ENCODE assay signal across 15 mouse cellular contexts in the genomic region with DNA sequence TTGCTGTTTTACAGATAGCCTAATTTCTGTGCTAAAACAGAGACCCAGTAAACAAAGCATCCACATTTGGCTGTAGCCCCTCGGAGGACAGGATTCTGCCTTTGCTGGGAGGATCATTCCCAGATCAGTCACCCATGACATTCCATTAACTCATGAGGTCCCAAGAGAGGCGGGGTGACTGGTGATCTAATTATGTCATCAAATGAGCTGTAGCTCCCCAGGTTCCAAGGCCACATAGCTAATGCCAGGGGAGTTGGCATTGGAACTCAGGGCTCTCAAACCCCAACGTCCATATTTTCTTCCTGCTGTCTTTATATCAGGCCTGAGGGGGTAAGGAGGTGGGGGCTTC. TPM values are rescaled to one million over a fixed set of nuclear protein-coding genes. Genes with fewer than 3 reads are reported as not detected.
A peak's percentile ranks its signal among the peaks of the same experiment; 100 is the strongest.
DNase-seq lines count a peak whose midpoint lies in the region; ATAC-seq and TF ChIP-seq lines count a peak whose summit lies in the region.
"Had no signal": no experiment of that assay in that cellular context is flagged by ENCODE, and none has a peak within 500 bp of the region (broad histone marks: within the 10 kb centered on the region; RNA-seq: fewer than 3 reads in every experiment).

No protein-coding gene starts in this region.

- no peaks in the 10 kb centered on the region for H3K79me2 ChIP-seq in heart, adult 2 months (replicated peaks; ENCODE audit: control insufficient read depth, insufficient read depth, low read length)

- ATAC-seq in midbrain, embryonic 11.5 days (ENCODE audit: low FRiP score) = no peak
- no peak for ATAC-seq in hindbrain, embryonic 14.5 days (ENCODE audit: low FRiP score)
- ATAC-seq in stomach, postnatal 0 days (ENCODE audit: low FRiP score, low TSS enrichment) = no peak

- no peak for TF ChIP-seq CTCF in heart, adult 2 months (IDR thresholded peaks at IDR 0.05)
- TF ChIP-seq CTCF in stomach, postnatal 0 days (IDR thresholded peaks at IDR 0.05; ENCODE audit: low read depth) = no peak

- no peak overlapping the region for H3K9ac ChIP-seq in heart, adult 2 months (ENCODE audit: low read depth, low read length)
- no peak overlapping the region for H3K9ac ChIP-seq in midbrain, embryonic 11.5 days (ENCODE audit: low read length)
- H3K9ac ChIP-seq in hindbrain, embryonic 14.5 days = no peak overlapping the region
- H3K9ac ChIP-seq in stomach, postnatal 0 days (ENCODE audit: low read length) = no peak overlapping the region
- H3K9ac ChIP-seq: lung, embryonic 14.5 days had no signal

- H3K27ac ChIP-seq in heart, adult 2 months = no peak overlapping the region
- no peak overlapping the region for H3K27ac ChIP-seq in midbrain, embryonic 11.5 days (ENCODE audit: low read depth, low read length)
- H3K27ac ChIP-seq in midbrain, embryonic 10.5 days (replicated peaks) = no peak overlapping the region
- peak overlapping the region; percentile 32; the same call in 1 of the 2 replicates for H3K27ac ChIP-seq in hindbrain, embryonic 14.5 days
- H3K27ac ChIP-seq in stomach, postnatal 0 days (replicated peaks) = peak overlapping the region; percentile 78
- H3K27ac ChIP-seq: macrophage had no signal

- no peaks in the 10 kb centered on the region for H3K9me3 ChIP-seq in midbrain, embryonic 11.5 days (ENCODE audit: control insufficient read depth, low read length)
- H3K9me3 ChIP-seq in midbrain, embryonic 10.5 days (replicated peaks) = 0 out of 2 replicates have a peak, but pooled peaks cover 4% of the 10 kb centered on the region
- no peaks in the 10 kb centered on the region for H3K9me3 ChIP-seq in hindbrain, embryonic 14.5 days (ENCODE audit: control insufficient read depth, low read length)
- H3K9me3 ChIP-seq in stomach, postnatal 0 days (ENCODE audit: control insufficient read depth, low read length) = no peaks in the 10 kb centered on the region

- intact Hi-C loops in heart, adult 2 months (cut with DNase I) = no loop called here
- intact Hi-C loops in left cerebral cortex, postnatal 4 days (cut with DNase I) = no loop called here

- no peaks in the 10 kb centered on the region for H3K36me3 ChIP-seq in heart, adult 2 months (ENCODE audit: control insufficient read depth, insufficient read depth, low read length)
- no peaks in the 10 kb centered on the region for H3K36me3 ChIP-seq in midbrain, embryonic 11.5 days (ENCODE audit: control insufficient read depth, insufficient read depth, low read length)
- H3K36me3 ChIP-seq in midbrain, embryonic 10.5 days = no peaks in the 10 kb centered on the region
- no peaks in the 10 kb centered on the region for H3K36me3 ChIP-seq in hindbrain, embryonic 14.5 days (replicated peaks; ENCODE audit: control insufficient read depth, insufficient read depth)
- no peaks in the 10 kb centered on the region for H3K36me3 ChIP-seq in stomach, postnatal 0 days (ENCODE audit: control insufficient read depth, insufficient read depth, low read length)

- no peak overlapping the region for H3K4me2 ChIP-seq in midbrain, embryonic 11.5 days
- no peak overlapping the region for H3K4me2 ChIP-seq in hindbrain, embryonic 14.5 days (replicated peaks)
- H3K4me2 ChIP-seq in stomach, postnatal 0 days (replicated peaks; ENCODE audit: low read depth) = no peak overlapping the region
- H3K4me2 ChIP-seq: heart, embryonic 11.5 days; lung, embryonic 14.5 days had no signal

- no peaks in the 10 kb centered on the region for H3K27me3 ChIP-seq in heart, adult 2 months (ENCODE audit: control insufficient read depth, insufficient read depth, low read length)
- no peaks in the 10 kb centered on the region for H3K27me3 ChIP-seq in midbrain, embryonic 11.5 days (ENCODE audit: control insufficient read depth, insufficient read depth, low read length)
- H3K27me3 ChIP-seq in midbrain, embryonic 10.5 days (ENCODE audit: low read depth, poor library complexity, severe bottlenecking) = peaks cover 24% of the 10 kb centered on the region
- H3K27me3 ChIP-seq in hindbrain, embryonic 14.5 days (ENCODE audit: control insufficient read depth, insufficient read depth, low read length) = no peaks in the 10 kb centered on the region
- H3K27me3 ChIP-seq in stomach, postnatal 0 days (ENCODE audit: control insufficient read depth, insufficient read depth, low read length) = no peaks in the 10 kb centered on the region

- peak; percentile 83 for DNase-seq in heart, adult 11 months
- no peak for DNase-seq in heart, adult 2 months
- DNase-seq in midbrain, embryonic 11.5 days (ENCODE audit: low spot score, missing footprints) = peak; percentile 23
- no peak for DNase-seq in midbrain, embryonic 10.5 days (ENCODE audit: low spot score)
- DNase-seq in hindbrain, embryonic 14.5 days (ENCODE audit: low spot score) = no peak
- DNase-seq in stomach, postnatal 0 days (ENCODE audit: low spot score) = no peak
- DNase-seq in left cerebral cortex, postnatal 4 days = no peak
- DNase-seq: cerebellum, postnatal 36 days; gastrocnemius, postnatal 10 days; heart, postnatal 36 days; lung, embryonic 14.5 days; right cerebral cortex, adult 18-20 months; spleen, adult 18-20 months had no signal

- TF ChIP-seq EP300 in heart, adult 2 months (IDR thresholded peaks at IDR 0.05; ENCODE audit: insufficient read depth, low read depth, low read length) = no peak
- TF ChIP-seq EP300 in stomach, postnatal 0 days (optimal IDR thresholded peaks at IDR 0.05) = no peak

- no peaks in the 10 kb centered on the region for H3K4me1 ChIP-seq in heart, adult 2 months (ENCODE audit: control insufficient read depth, insufficient read depth, low read length)
- no peaks in the 10 kb centered on the region for H3K4me1 ChIP-seq in midbrain, embryonic 11.5 days (ENCODE audit: control insufficient read depth, insufficient read depth, low read length)
- peaks cover 17% of the 10 kb centered on the region for H3K4me1 ChIP-seq in midbrain, embryonic 10.5 days
- H3K4me1 ChIP-seq in hindbrain, embryonic 14.5 days (replicated peaks; ENCODE audit: control insufficient read depth, insufficient read depth, low read length) = no peaks in the 10 kb centered on the region
- no peaks in the 10 kb centered on the region for H3K4me1 ChIP-seq in stomach, postnatal 0 days (replicated peaks; ENCODE audit: control insufficient read depth, insufficient read depth)

- no peak overlapping the region for H3K4me3 ChIP-seq in heart, adult 2 months
- no peak overlapping the region for H3K4me3 ChIP-seq in midbrain, embryonic 11.5 days (ENCODE audit: low read depth, low read length)
- H3K4me3 ChIP-seq in midbrain, embryonic 10.5 days = no peak overlapping the region
- H3K4me3 ChIP-seq in hindbrain, embryonic 14.5 days (replicated peaks; ENCODE audit: low read length) = no peak overlapping the region
- no peak overlapping the region for H3K4me3 ChIP-seq in stomach, postnatal 0 days (ENCODE audit: low read depth, low read length)

- TF ChIP-seq POLR2A in heart, adult 2 months (IDR thresholded peaks at IDR 0.05; ENCODE audit: insufficient read depth, low read depth, low read length) = no peak

- WGBS in heart, adult 2 months = 54% methylated on average over 3 of the region's 3 CpGs
- 18% methylated on average over 3 of the region's 3 CpGs for WGBS in midbrain, embryonic 11.5 days
- WGBS in midbrain, embryonic 10.5 days = 26% methylated on average over 3 of the region's 3 CpGs
- WGBS in hindbrain, embryonic 14.5 days = 14% methylated on average over 3 of the region's 3 CpGs
- 42% methylated on average over 3 of the region's 3 CpGs for WGBS in stomach, postnatal 0 days

RNA-seq across cellular contexts. Expression of gene H3f3a, which starts 30.2 kb away (rescaled TPM):
- 100 to 1,000 TPM; 405 to 430 TPM for total RNA-seq in heart, adult 2 months (2021)
- polyA plus RNA-seq in heart, adult 2 months (2012; rRNA removed) = 258 and 363 TPM in 2 replicates
- polyA plus RNA-seq in midbrain, embryonic 11.5 days (2014; fragmentation: Nextera tagmentation; extraction: Ambion mirVana) = 3,662 and 3,728 TPM in 2 replicates
- 2,611 and 2,764 TPM in 2 replicates for polyA plus RNA-seq in midbrain, embryonic 10.5 days (2016; fragmentation: Nextera tagmentation; extraction: Ambion mirVana)
- polyA plus RNA-seq in hindbrain, embryonic 14.5 days (2014; fragmentation: Nextera tagmentation; extraction: Ambion mirVana) = 2,816 and 2,951 TPM in 2 replicates
- polyA plus RNA-seq in stomach, postnatal 0 days (2015; fragmentation: Nextera tagmentation; extraction: Ambion mirVana) = 1,633 and 1,693 TPM in 2 replicates
- total RNA-seq in left cerebral cortex, postnatal 4 days (2021) = 100 to 1,000 TPM; 848 to 881 TPM

RNA-seq across cellular contexts. Expression of gene Acbd3, which starts 57.7 kb away (rescaled TPM):
- 10 to 100 TPM; 20.6 to 23.8 TPM for total RNA-seq in heart, adult 2 months (2021)
- polyA plus RNA-seq in heart, adult 2 months (2012; rRNA removed) = 9.0 and 15.7 TPM in 2 replicates
- 20.8 and 21.6 TPM in 2 replicates for polyA plus RNA-seq in midbrain, embryonic 11.5 days (2014; fragmentation: Nextera tagmentation; extraction: Ambion mirVana)
- polyA plus RNA-seq in midbrain, embryonic 10.5 days (2016; fragmentation: Nextera tagmentation; extraction: Ambion mirVana) = 17.0 and 18.8 TPM in 2 replicates
- polyA plus RNA-seq in hindbrain, embryonic 14.5 days (2014; fragmentation: Nextera tagmentation; extraction: Ambion mirVana) = 27.1 and 27.6 TPM in 2 replicates
- 16.6 and 16.7 TPM in 2 replicates for polyA plus RNA-seq in stomach, postnatal 0 days (2015; fragmentation: Nextera tagmentation; extraction: Ambion mirVana)
- 10 to 100 TPM; 39.4 to 42.5 TPM for total RNA-seq in left cerebral cortex, postnatal 4 days (2021)

Comparison
In these comparisons a context has a peak if more than half of its experiments do, and no peak if none do; other contexts are left out.
1. DNase-seq: peak in heart, adult 11 months (single experiment) and midbrain, embryonic 11.5 days (single experiment); none in heart, adult 2 months (0 of 2), midbrain, embryonic 10.5 days (single experiment), hindbrain, embryonic 14.5 days (single experiment), stomach, postnatal 0 days (single experiment) and left cerebral cortex, postnatal 4 days (single experiment).
2. H3K27ac ChIP-seq: peak in hindbrain, embryonic 14.5 days (single experiment) and stomach, postnatal 0 days (single experiment); none in heart, adult 2 months (single experiment), midbrain, embryonic 11.5 days (single experiment) and midbrain, embryonic 10.5 days (single experiment).